Mouse (Mus musculus) limb, embryonic 14.5 days (tissue): ENCODE data around the gene Cct4. TPM values are rescaled to one million over a fixed set of nuclear protein-coding genes. Genes with fewer than 3 reads are reported as not detected.
A peak's percentile ranks its signal among the peaks of the same experiment; 100 is the strongest.

Experiments
- ATAC-seq: fragments of 200-750 bp; cut with Nextera tagmentation; 2 replicates; pipeline ENCODE4 v1.8.0; 2017; ENCODE audit warnings: low read depth, moderate number of reproducible peaks, moderate TSS enrichment; ENCODE audit not compliant: low FRiP score
- DNase-seq: peaks from one replicate; pipeline ENCODE4 v3.0.0-alpha.2; 2015; ENCODE audit warnings: low spot score
- H3K27ac ChIP-seq: fragments of 300-500 bp; sonication (generic); replicated peaks from 2 replicates; pipeline ENCODE4 v1.5.1; 2014; ENCODE audit warnings: low read depth, mild to moderate bottlenecking, low read length, moderate library complexity, mixed read lengths
- H3K27me3 ChIP-seq: fragments of 300-500 bp; sonication (generic); 2 replicates; pipeline ENCODE4 v1.6.1; 2014; ENCODE audit warnings: low read length, mixed read lengths; ENCODE audit not compliant: control insufficient read depth, insufficient read depth
- H3K36me3 ChIP-seq: fragments of 300-500 bp; sonication (generic); 2 replicates; pipeline ENCODE4 v1.6.1; 2014; ENCODE audit warnings: mild to moderate bottlenecking, low read length, moderate library complexity, mixed read lengths; ENCODE audit not compliant: control insufficient read depth, insufficient read depth
- H3K4me1 ChIP-seq: fragments of 300-500 bp; sonication (generic); 2 replicates; pipeline ENCODE4 v1.6.1; 2014; ENCODE audit warnings: antibody characterized with exemption, low read length, mixed read lengths; ENCODE audit not compliant: control insufficient read depth, insufficient read depth
- H3K4me2 ChIP-seq: fragments of 300-500 bp; sonication (generic); replicated peaks from 2 replicates; pipeline ENCODE4 v1.6.1; 2014; ENCODE audit warnings: low read depth, mild to moderate bottlenecking, low read length, moderate library complexity; ENCODE audit not compliant: severe bottlenecking
- H3K4me3 ChIP-seq: fragments of 300-500 bp; sonication (generic); replicated peaks from 2 replicates; pipeline ENCODE4 v1.5.1; 2014; ENCODE audit warnings: low read length
- H3K9ac ChIP-seq: fragments of 300-500 bp; sonication (generic); 2 replicates; pipeline ENCODE4 v1.6.1; 2014; ENCODE audit warnings: mild to moderate bottlenecking, low read depth, low read length, moderate library complexity; ENCODE audit not compliant: severe bottlenecking
- H3K9me3 ChIP-seq: fragments of 300-500 bp; sonication (generic); 2 replicates; pipeline ENCODE4 v1.6.1; 2016; ENCODE audit warnings: low read length; ENCODE audit not compliant: control insufficient read depth
- POLR2A ChIP-seq: fragments of 200-500 bp; IDR thresholded peaks from 2 replicates; pipeline ENCODE4 v1.8.0; 2012; ENCODE audit warnings: inconsistent platforms, mild to moderate bottlenecking, moderate library complexity, borderline replicate concordance; ENCODE audit not compliant: insufficient read depth, insufficient read length; ENCODE audit errors: extremely low read depth
- WGBS: fragments of 180-500 bp; shearing (Covaris S2); extraction: QIAGEN DNeasy Blood & Tissue Kit; methylation state at CpG from one replicate; pipeline ENCODE4 v1.1.7; 2014; 5-methylcytosine and 5-hydroxymethylcytosine counted together
- polyA plus RNA-seq, 2 experiments: library from polyadenylated mRNA; depleted of rRNA in 1 of 2; stranded (reverse) in 1 of 2; unstranded in 1 of 2; fragments of >200 nt; fragmentation: Nextera tagmentation in 1 of 2; extraction: Ambion mirVana in 1 of 2; gene quantifications; 2 replicates each; pipeline versions ENCODE4 v1.2.1 to v1.2.3; 2012 to 2014

The Cct4 gene
- polyA plus RNA-seq, 2 experiments, result 153 to 267 TPM

- no peaks in the 10 kb centered on the region for H3K9me3 ChIP-seq
- no peak overlapping the region for H3K4me2 ChIP-seq
- H3K27me3 ChIP-seq, result no peaks in the 10 kb centered on the region
- H3K27ac ChIP-seq, result no peak overlapping the region
- DNase-seq (no peak), ATAC-seq (no peak)
- no peak for TF ChIP-seq POLR2A
- WGBS, result 81% methylated on average over 3 of the region's 3 CpGs
- no peaks in the 10 kb centered on the region for H3K4me1 ChIP-seq
- H3K4me3 ChIP-seq, result no peak overlapping the region
- H3K9ac ChIP-seq, result no peak overlapping the region
- no peaks in the 10 kb centered on the region for H3K36me3 ChIP-seq
These were observed 33.9 kb downstream of the Cct4 start for GRCm38 (mm10) chr11:23024169-23024568.

- Histone ChIP-seq H3K27ac (no peak overlapping the region), H3K4me2 (no peak overlapping the region), H3K4me3 (no peak overlapping the region), H3K9me3 (no peaks in the 10 kb centered on the region), H3K36me3 (no peaks in the 10 kb centered on the region), H3K4me1 (no peaks in the 10 kb centered on the region), H3K27me3 (no peaks in the 10 kb centered on the region), H3K9ac (no peak overlapping the region)
- WGBS, result 71% methylated on average over 3 of the region's 3 CpGs
- DNase-seq (no peak), ATAC-seq (no peak)
- TF ChIP-seq POLR2A, result no peak
These were observed 38.6 kb downstream of the Cct4 start for GRCm38 (mm10) chr11:23028957-23029356.

GRCm38 (mm10) chr11:23029399-23029798 lies 39.1 kb downstream of the Cct4 start:
- whole genome bisulfite sequencing, result 77% methylated on average over 6 of the region's 6 CpGs
- H3K9ac ChIP-seq, result no peak overlapping the region
- no peak overlapping the region for H3K27ac ChIP-seq
- ATAC-seq, result no peak
- no peaks in the 10 kb centered on the region for H3K36me3 ChIP-seq
- H3K4me3 ChIP-seq, result no peak overlapping the region
- no peak for TF ChIP-seq POLR2A
- H3K27me3 ChIP-seq, result no peaks in the 10 kb centered on the region
- no peaks in the 10 kb centered on the region for H3K9me3 ChIP-seq
- no peak for DNase-seq
- H3K4me2 ChIP-seq, result no peak overlapping the region
- H3K4me1 ChIP-seq, result no peaks in the 10 kb centered on the region

GRCm38 (mm10) chr11:23047252-23047651 lies 56.9 kb downstream of the Cct4 start:
- H3K9ac ChIP-seq, result no peak overlapping the region
- H3K27me3 ChIP-seq, result no peaks in the 10 kb centered on the region
- no peaks in the 10 kb centered on the region for H3K36me3 ChIP-seq
- H3K4me3 ChIP-seq, result no peak overlapping the region
- no peak overlapping the region for H3K27ac ChIP-seq
- 34% methylated on average over 5 of the region's 5 CpGs for WGBS
- H3K4me1 ChIP-seq, result no peaks in the 10 kb centered on the region
- H3K9me3 ChIP-seq, result no peaks in the 10 kb centered on the region
- H3K4me2 ChIP-seq, result no peak overlapping the region
- DNase-seq (no peak), ATAC-seq (no peak)
- TF ChIP-seq POLR2A, result no peak

- Histone ChIP-seq H3K27ac (no peak overlapping the region), H3K9ac (no peak overlapping the region), H3K4me1 (no peaks in the 10 kb centered on the region), H3K4me2 (peak overlapping the region; percentile 26; the same call in 1 of the 2 replicates), H3K4me3 (0 out of 2 replicates have a peak overlapping the region, but pooled peaks have one; percentile 2), H3K27me3 (no peaks in the 10 kb centered on the region), H3K36me3 (no peaks in the 10 kb centered on the region), H3K9me3 (no peaks in the 10 kb centered on the region)
- DNase-seq, result peak; percentile 25
- ATAC-seq, result no peak
- TF ChIP-seq POLR2A, result no peak
- WGBS, result 20% methylated on average over 20 of the region's 20 CpGs
These were observed 57.6 kb downstream of the Cct4 start for GRCm38 (mm10) chr11:23047663-23048582.

GRCm38 (mm10) chr11:23049642-23050041 lies 59.3 kb downstream of the Cct4 start:
- H3K4me2 ChIP-seq, result no peak overlapping the region
- no peaks in the 10 kb centered on the region for H3K4me1 ChIP-seq
- no peak overlapping the region for H3K4me3 ChIP-seq
- no peak overlapping the region for H3K9ac ChIP-seq
- no peak overlapping the region for H3K27ac ChIP-seq
- H3K36me3 ChIP-seq, result no peaks in the 10 kb centered on the region
- ATAC-seq (no peak), DNase-seq (no peak)
- no peaks in the 10 kb centered on the region for H3K9me3 ChIP-seq
- TF ChIP-seq POLR2A, result no peak
- no peaks in the 10 kb centered on the region for H3K27me3 ChIP-seq
